17 mouse cellular contexts compared by ENCODE assay signal in genomic region chr13:59094722-59095121, GRCm38 (mm10).
A peak's percentile ranks its signal among the peaks of the same experiment; 100 is the strongest.
DNase-seq lines count a peak whose midpoint lies in the region; ATAC-seq and TF ChIP-seq lines count a peak whose summit lies in the region.
"Had no signal": no experiment of that assay in that cellular context is flagged by ENCODE, and none has a peak within 500 bp of the region (broad histone marks: within the 10 kb centered on the region; RNA-seq: fewer than 3 reads in every experiment).

No protein-coding gene starts in this region.

- H3K36me3 ChIP-seq in hindbrain, embryonic 13.5 days, result no peaks in the 10 kb centered on the region
- H3K36me3 ChIP-seq in hindbrain, embryonic 12.5 days, result no peaks in the 10 kb centered on the region
- H3K36me3 ChIP-seq in midbrain, embryonic 10.5 days, result no peaks in the 10 kb centered on the region
- no peaks in the 10 kb centered on the region for H3K36me3 ChIP-seq in midbrain, embryonic 11.5 days (ENCODE audit: control insufficient read depth, insufficient read depth, low read length)
- H3K36me3 ChIP-seq in embryonic facial prominence, embryonic 15.5 days, result no peaks in the 10 kb centered on the region
- H3K36me3 ChIP-seq in midbrain, postnatal 0 days (ENCODE audit: insufficient read depth, low read length), result no peaks in the 10 kb centered on the region

- H3K27me3 ChIP-seq in hindbrain, embryonic 13.5 days, result no peaks in the 10 kb centered on the region
- H3K27me3 ChIP-seq in hindbrain, embryonic 12.5 days, result no peaks in the 10 kb centered on the region; the same call in 1 of the 2 replicates
- H3K27me3 ChIP-seq in midbrain, embryonic 10.5 days (ENCODE audit: low read depth, poor library complexity, severe bottlenecking), result peaks cover 22% of the 10 kb centered on the region
- no peaks in the 10 kb centered on the region for H3K27me3 ChIP-seq in midbrain, embryonic 11.5 days (ENCODE audit: control insufficient read depth, insufficient read depth, low read length)
- H3K27me3 ChIP-seq in embryonic facial prominence, embryonic 15.5 days, result no peaks in the 10 kb centered on the region
- H3K27me3 ChIP-seq in midbrain, postnatal 0 days (ENCODE audit: insufficient read depth, low read length), result no peaks in the 10 kb centered on the region

- H3K4me3 ChIP-seq in hindbrain, embryonic 13.5 days, result no peak overlapping the region
- no peak overlapping the region for H3K4me3 ChIP-seq in hindbrain, embryonic 12.5 days
- no peak overlapping the region for H3K4me3 ChIP-seq in midbrain, embryonic 10.5 days
- H3K4me3 ChIP-seq in midbrain, embryonic 11.5 days (ENCODE audit: low read depth, low read length), result no peak overlapping the region
- H3K4me3 ChIP-seq in embryonic facial prominence, embryonic 15.5 days (replicated peaks), result no peak overlapping the region
- no peak overlapping the region for H3K4me3 ChIP-seq in midbrain, postnatal 0 days (ENCODE audit: low read depth, low read length)

- H3K9me3 ChIP-seq in hindbrain, embryonic 13.5 days, result no peaks in the 10 kb centered on the region
- no peaks in the 10 kb centered on the region for H3K9me3 ChIP-seq in hindbrain, embryonic 12.5 days (replicated peaks)
- no peaks in the 10 kb centered on the region for H3K9me3 ChIP-seq in midbrain, embryonic 10.5 days (replicated peaks)
- no peaks in the 10 kb centered on the region for H3K9me3 ChIP-seq in midbrain, embryonic 11.5 days (ENCODE audit: control insufficient read depth, low read length)
- H3K9me3 ChIP-seq in embryonic facial prominence, embryonic 15.5 days (replicated peaks), result no peaks in the 10 kb centered on the region
- no peaks in the 10 kb centered on the region for H3K9me3 ChIP-seq in midbrain, postnatal 0 days (ENCODE audit: low read length)

- peaks cover 53% of the 10 kb centered on the region for H3K4me1 ChIP-seq in hindbrain, embryonic 13.5 days (replicated peaks)
- H3K4me1 ChIP-seq in hindbrain, embryonic 12.5 days, result peaks cover 35% of the 10 kb centered on the region
- H3K4me1 ChIP-seq in midbrain, embryonic 10.5 days, result peaks cover 59% of the 10 kb centered on the region
- peaks cover 33% of the 10 kb centered on the region for H3K4me1 ChIP-seq in midbrain, embryonic 11.5 days (ENCODE audit: control insufficient read depth, insufficient read depth, low read length)
- H3K4me1 ChIP-seq in embryonic facial prominence, embryonic 15.5 days, result peaks cover 12% of the 10 kb centered on the region; the same call in 1 of the 2 replicates
- H3K4me1 ChIP-seq in midbrain, postnatal 0 days (ENCODE audit: insufficient read depth, low read length), result peaks cover 27% of the 10 kb centered on the region

- ATAC-seq in hindbrain, embryonic 13.5 days (ENCODE audit: low FRiP score), result no peak
- no peak for ATAC-seq in hindbrain, embryonic 12.5 days (ENCODE audit: low FRiP score)
- ATAC-seq in midbrain, embryonic 11.5 days (ENCODE audit: low FRiP score), result no peak
- ATAC-seq in embryonic facial prominence, embryonic 15.5 days (ENCODE audit: insufficient number of reproducible peaks, low FRiP score, low TSS enrichment, low read depth), result no peak
- ATAC-seq in midbrain, postnatal 0 days (ENCODE audit: low FRiP score), result no peak
- ATAC-seq: CD4-positive, CD25-positive, alpha-beta regulatory T cell, adult 4 months; intestine, postnatal 0 days had no signal

- no peak for DNase-seq in midbrain, embryonic 10.5 days (ENCODE audit: low spot score)
- DNase-seq in midbrain, embryonic 11.5 days (ENCODE audit: low spot score, missing footprints), result no peak
- DNase-seq in midbrain, postnatal 0 days (ENCODE audit: low spot score), result peak; percentile 36
- no peak for DNase-seq in B cell, adult 2 months
- DNase-seq in kidney, adult 18-20 months, result no peak
- DNase-seq: adrenal gland, postnatal 36 days; gastrocnemius, postnatal 10 days; heart, postnatal 14 days; kidney, postnatal 36 days; lung, postnatal 10 days; thymus, postnatal 25 days had no signal

- WGBS in hindbrain, embryonic 13.5 days, result 87% methylated on average over 7 of the region's 7 CpGs
- 87% methylated on average over 7 of the region's 7 CpGs for WGBS in hindbrain, embryonic 12.5 days
- WGBS in midbrain, embryonic 10.5 days, result 86% methylated on average over 7 of the region's 7 CpGs
- WGBS in midbrain, embryonic 11.5 days, result 94% methylated on average over 7 of the region's 7 CpGs
- 75% methylated on average over 7 of the region's 7 CpGs for WGBS in embryonic facial prominence, embryonic 15.5 days
- WGBS in midbrain, postnatal 0 days, result 68% methylated on average over 7 of the region's 7 CpGs

- H3K27ac ChIP-seq in hindbrain, embryonic 13.5 days, result peak overlapping the region; percentile 13; the same call in 1 of the 2 replicates
- H3K27ac ChIP-seq in hindbrain, embryonic 12.5 days, result no peak overlapping the region
- peak overlapping the region; percentile 93 for H3K27ac ChIP-seq in midbrain, embryonic 10.5 days (replicated peaks)
- H3K27ac ChIP-seq in midbrain, embryonic 11.5 days (ENCODE audit: low read depth, low read length), result no peak overlapping the region
- H3K27ac ChIP-seq in embryonic facial prominence, embryonic 15.5 days (replicated peaks), result peak overlapping the region; percentile 61; the same call in 1 of the 2 replicates
- peak overlapping the region; percentile 74 for H3K27ac ChIP-seq in midbrain, postnatal 0 days (ENCODE audit: low read depth, low read length)
- H3K27ac ChIP-seq: liver, embryonic 14.5 days had no signal

- H3K9ac ChIP-seq in hindbrain, embryonic 13.5 days, result no peak overlapping the region
- H3K9ac ChIP-seq in hindbrain, embryonic 12.5 days, result no peak overlapping the region
- no peak overlapping the region for H3K9ac ChIP-seq in midbrain, embryonic 11.5 days (ENCODE audit: low read length)
- no peak overlapping the region for H3K9ac ChIP-seq in embryonic facial prominence, embryonic 15.5 days
- H3K9ac ChIP-seq in midbrain, postnatal 0 days (replicated peaks; ENCODE audit: low read length, poor library complexity, severe bottlenecking), result no peak overlapping the region
- H3K9ac ChIP-seq: liver, embryonic 14.5 days had no signal

- H3K4me2 ChIP-seq in hindbrain, embryonic 13.5 days, result no peak overlapping the region
- no peak overlapping the region for H3K4me2 ChIP-seq in hindbrain, embryonic 12.5 days (replicated peaks)
- H3K4me2 ChIP-seq in midbrain, embryonic 11.5 days, result no peak overlapping the region
- no peak overlapping the region for H3K4me2 ChIP-seq in embryonic facial prominence, embryonic 15.5 days (replicated peaks)
- H3K4me2 ChIP-seq in midbrain, postnatal 0 days (ENCODE audit: low read depth, low read length, poor library complexity, severe bottlenecking), result no peak overlapping the region

- peak; percentile 33 for TF ChIP-seq CTCF in midbrain, postnatal 0 days (IDR thresholded peaks at IDR 0.05)

Comparison
In these comparisons a context has a peak if more than half of its experiments do, and no peak if none do; other contexts are left out.
1. H3K27ac ChIP-seq: peak in hindbrain, embryonic 13.5 days (single experiment), midbrain, embryonic 10.5 days (single experiment), embryonic facial prominence, embryonic 15.5 days (single experiment) and midbrain, postnatal 0 days (single experiment); none in hindbrain, embryonic 12.5 days (single experiment) and midbrain, embryonic 11.5 days (single experiment).